Mouse (Mus musculus): ENCODE results near the gene Gpr82.

- TF ChIP-seq CTCF (conservative IDR thresholded peaks at IDR 0.05; ENCODE audit: low read length) (no peak), NANOG (IDR thresholded peaks at IDR 0.05; ENCODE audit: borderline replicate concordance, low read length) (no peak), POU5F1 (IDR thresholded peaks at IDR 0.05; ENCODE audit: borderline replicate concordance, low read length) (no peak)
Measured at GRCm38 (mm10) chrX:13661063-13661462, at the start of gene Gpr82.

All from E14TG2a.4 (cell line).